Mouse (Mus musculus): ENCODE results near the gene Mrps34. TPM values are rescaled to one million over a fixed set of nuclear protein-coding genes. Genes with fewer than 3 reads are reported as not detected.

Gene Mrps34
- polyA plus RNA-seq, 1 experiment from 2014 or later = 104 TPM

GRCm38 (mm10) chr17:24899153-24899552 lies 4.2 kb downstream of the Mrps34 start:
- H3K4me2 ChIP-seq (replicated peaks; ENCODE audit: low read depth) = no peak overlapping the region
- ATAC-seq (ENCODE audit: low FRiP score, low TSS enrichment) (no peak), DNase-seq (ENCODE audit: low spot score) (no peak)
- H3K9ac ChIP-seq (ENCODE audit: low read length) = no peak overlapping the region
- TF ChIP-seq CTCF (IDR thresholded peaks at IDR 0.05; ENCODE audit: low read depth) (no peak), EP300 (optimal IDR thresholded peaks at IDR 0.05) (no peak)
- H3K4me3 ChIP-seq (ENCODE audit: low read depth, low read length) = no peak overlapping the region
- H3K27me3 ChIP-seq (ENCODE audit: control insufficient read depth, insufficient read depth, low read length) = no peaks in the 10 kb centered on the region
- peaks cover 42% of the 10 kb centered on the region for H3K36me3 ChIP-seq (ENCODE audit: control insufficient read depth, insufficient read depth, low read length)
- 80% methylated on average over 5 of the region's 5 CpGs for WGBS
- H3K4me1 ChIP-seq (replicated peaks; ENCODE audit: control insufficient read depth, insufficient read depth) = peaks cover 5% of the 10 kb centered on the region
- no peak overlapping the region for H3K27ac ChIP-seq (replicated peaks)
- no peaks in the 10 kb centered on the region for H3K9me3 ChIP-seq (ENCODE audit: control insufficient read depth, low read length)

GRCm38 (mm10) chr17:24900014-24900413 lies 5.1 kb downstream of the Mrps34 start:
- Histone ChIP-seq H3K4me3 (ENCODE audit: low read depth, low read length) (no peak overlapping the region), H3K27me3 (ENCODE audit: control insufficient read depth, insufficient read depth, low read length) (no peaks in the 10 kb centered on the region), H3K4me1 (replicated peaks; ENCODE audit: control insufficient read depth, insufficient read depth) (peaks cover 5% of the 10 kb centered on the region; the same call in 1 of the 2 replicates), H3K4me2 (replicated peaks; ENCODE audit: low read depth) (no peak overlapping the region), H3K9me3 (ENCODE audit: control insufficient read depth, low read length) (no peaks in the 10 kb centered on the region), H3K27ac (replicated peaks) (no peak overlapping the region), H3K9ac (ENCODE audit: low read length) (no peak overlapping the region), H3K36me3 (ENCODE audit: control insufficient read depth, insufficient read depth, low read length) (peaks cover 47% of the 10 kb centered on the region)
- ATAC-seq (ENCODE audit: low FRiP score, low TSS enrichment) = no peak
- no peak for DNase-seq (ENCODE audit: low spot score)
- 90% methylated on average over 6 of the region's 6 CpGs for WGBS
- TF ChIP-seq EP300 (optimal IDR thresholded peaks at IDR 0.05) = no peak
- no peak for TF ChIP-seq CTCF (IDR thresholded peaks at IDR 0.05; ENCODE audit: low read depth)

GRCm38 (mm10) chr17:24902124-24902523 lies 7.2 kb downstream of the Mrps34 start:
- no peak for ATAC-seq (ENCODE audit: low FRiP score, low TSS enrichment)
- DNase-seq (ENCODE audit: low spot score) = no peak
- Histone ChIP-seq H3K9ac (ENCODE audit: low read length) (no peak overlapping the region), H3K4me2 (replicated peaks; ENCODE audit: low read depth) (no peak overlapping the region), H3K4me1 (replicated peaks; ENCODE audit: control insufficient read depth, insufficient read depth) (peaks cover 1% of the 10 kb centered on the region; the same call in 1 of the 2 replicates), H3K36me3 (ENCODE audit: control insufficient read depth, insufficient read depth, low read length) (peaks cover 58% of the 10 kb centered on the region), H3K4me3 (ENCODE audit: low read depth, low read length) (no peak overlapping the region), H3K27ac (replicated peaks) (no peak overlapping the region), H3K27me3 (ENCODE audit: control insufficient read depth, insufficient read depth, low read length) (no peaks in the 10 kb centered on the region), H3K9me3 (ENCODE audit: control insufficient read depth, low read length) (no peaks in the 10 kb centered on the region)
- no peak for TF ChIP-seq EP300 (optimal IDR thresholded peaks at IDR 0.05)
- 90% methylated on average over 5 of the region's 5 CpGs for WGBS

GRCm38 (mm10) chr17:24902671-24903474 lies 8.0 kb downstream of the Mrps34 start:
- Histone ChIP-seq H3K36me3 (ENCODE audit: control insufficient read depth, insufficient read depth, low read length) (peaks cover 64% of the 10 kb centered on the region), H3K9me3 (ENCODE audit: control insufficient read depth, low read length) (no peaks in the 10 kb centered on the region), H3K9ac (ENCODE audit: low read length) (no peak overlapping the region), H3K4me1 (replicated peaks; ENCODE audit: control insufficient read depth, insufficient read depth) (no peaks in the 10 kb centered on the region), H3K27ac (replicated peaks) (no peak overlapping the region), H3K27me3 (ENCODE audit: control insufficient read depth, insufficient read depth, low read length) (no peaks in the 10 kb centered on the region), H3K4me3 (ENCODE audit: low read depth, low read length) (no peak overlapping the region), H3K4me2 (replicated peaks; ENCODE audit: low read depth) (no peak overlapping the region)
- DNase-seq (ENCODE audit: low spot score) (no peak), ATAC-seq (ENCODE audit: low FRiP score, low TSS enrichment) (no peak)
- TF ChIP-seq EP300 (optimal IDR thresholded peaks at IDR 0.05) (no peak), CTCF (IDR thresholded peaks at IDR 0.05; ENCODE audit: low read depth) (peak; percentile 61)
- WGBS = 69% methylated on average over 9 of the region's 9 CpGs

GRCm38 (mm10) chr17:24903767-24904166 lies 8.9 kb downstream of the Mrps34 start:
- no peaks in the 10 kb centered on the region for H3K9me3 ChIP-seq (ENCODE audit: control insufficient read depth, low read length)
- H3K4me3 ChIP-seq (ENCODE audit: low read depth, low read length) = no peak overlapping the region
- WGBS = 81% methylated on average over 9 of the region's 9 CpGs
- no peak overlapping the region for H3K9ac ChIP-seq (ENCODE audit: low read length)
- no peaks in the 10 kb centered on the region for H3K27me3 ChIP-seq (ENCODE audit: control insufficient read depth, insufficient read depth, low read length)
- peaks cover 64% of the 10 kb centered on the region for H3K36me3 ChIP-seq (ENCODE audit: control insufficient read depth, insufficient read depth, low read length)
- ATAC-seq (ENCODE audit: low FRiP score, low TSS enrichment) (no peak), DNase-seq (ENCODE audit: low spot score) (no peak)
- H3K27ac ChIP-seq (replicated peaks) = no peak overlapping the region
- no peak for TF ChIP-seq EP300 (optimal IDR thresholded peaks at IDR 0.05)
- TF ChIP-seq CTCF (IDR thresholded peaks at IDR 0.05; ENCODE audit: low read depth) = no peak
- no peaks in the 10 kb centered on the region for H3K4me1 ChIP-seq (replicated peaks; ENCODE audit: control insufficient read depth, insufficient read depth)
- H3K4me2 ChIP-seq (replicated peaks; ENCODE audit: low read depth) = no peak overlapping the region

GRCm38 (mm10) chr17:24907591-24907990 lies 12.7 kb downstream of the Mrps34 start:
- Histone ChIP-seq H3K9me3 (ENCODE audit: control insufficient read depth, low read length) (no peaks in the 10 kb centered on the region), H3K4me1 (replicated peaks; ENCODE audit: control insufficient read depth, insufficient read depth) (no peaks in the 10 kb centered on the region), H3K4me2 (replicated peaks; ENCODE audit: low read depth) (no peak overlapping the region), H3K27ac (replicated peaks) (no peak overlapping the region), H3K36me3 (ENCODE audit: control insufficient read depth, insufficient read depth, low read length) (peaks cover 45% of the 10 kb centered on the region), H3K4me3 (ENCODE audit: low read depth, low read length) (no peak overlapping the region), H3K9ac (ENCODE audit: low read length) (no peak overlapping the region), H3K27me3 (ENCODE audit: control insufficient read depth, insufficient read depth, low read length) (no peaks in the 10 kb centered on the region)
- TF ChIP-seq CTCF (IDR thresholded peaks at IDR 0.05; ENCODE audit: low read depth) (no peak), EP300 (optimal IDR thresholded peaks at IDR 0.05) (no peak)
- WGBS = 88% methylated on average over 2 of the region's 2 CpGs
- ATAC-seq (ENCODE audit: low FRiP score, low TSS enrichment) = no peak
- no peak for DNase-seq (ENCODE audit: low spot score)

All from stomach, postnatal 0 days (tissue).